Mouse (Mus musculus) heart, embryonic 16.5 days (tissue): ENCODE measurements at regions not wholly inside any gene's neighbourhood (a gene's known extent, or its start where the extent isn't known, plus 50 kb on each side); places are given as distances from the start of the nearest gene placed in this dataset.

Experiments used
- ATAC-seq: fragments of 200-750 bp; cut with Nextera tagmentation; replicated peaks from 2 replicates; pipeline ENCODE4 v1.8.0; 2017; ENCODE audit warnings: moderate number of reproducible peaks; ENCODE audit not compliant: insufficient read depth, low FRiP score; ENCODE audit errors: extremely low read depth
- H3K27ac ChIP-seq: fragments of 300-500 bp; sonication (generic); 2 replicates; pipeline ENCODE4 v1.5.1; 2014; ENCODE audit warnings: mild to moderate bottlenecking, low read length, control low read depth, moderate library complexity
- H3K27me3 ChIP-seq: fragments of 300-500 bp; sonication (generic); 2 replicates; pipeline ENCODE4 v1.6.1; 2014; ENCODE audit warnings: low read length, mixed read lengths; ENCODE audit not compliant: control insufficient read depth, insufficient read depth
- H3K36me3 ChIP-seq: fragments of 300-500 bp; sonication (generic); 2 replicates; pipeline ENCODE4 v1.6.1; 2014; ENCODE audit not compliant: control insufficient read depth, insufficient read depth
- H3K4me1 ChIP-seq: fragments of 300-500 bp; sonication (generic); 2 replicates; pipeline ENCODE4 v1.6.1; 2014; ENCODE audit warnings: low read length, mixed read lengths; ENCODE audit not compliant: control insufficient read depth, insufficient read depth
- H3K4me2 ChIP-seq: fragments of 300-500 bp; sonication (generic); 2 replicates; pipeline ENCODE4 v1.6.1; 2014; ENCODE audit warnings: low read depth, mild to moderate bottlenecking, control low read depth, low read length
- H3K4me3 ChIP-seq: fragments of 300-500 bp; sonication (generic); 2 replicates; pipeline ENCODE4 v1.5.1; 2014; ENCODE audit warnings: mild to moderate bottlenecking, control low read depth, low read length
- H3K9ac ChIP-seq: fragments of 300-500 bp; sonication (generic); 2 replicates; pipeline ENCODE4 v1.6.1; 2014; ENCODE audit warnings: low read length, control low read depth
- H3K9me3 ChIP-seq: fragments of 300-500 bp; sonication (generic); replicated peaks from 2 replicates; pipeline ENCODE4 v1.6.1; 2016; ENCODE audit warnings: low read length; ENCODE audit not compliant: control insufficient read depth
- WGBS: fragments of 180-500 bp; shearing (Covaris S2); extraction: QIAGEN DNeasy Blood & Tissue Kit; methylation state at CpG from one replicate; pipeline ENCODE4 v1.1.7; 2014; 5-methylcytosine and 5-hydroxymethylcytosine counted together

DNA sequence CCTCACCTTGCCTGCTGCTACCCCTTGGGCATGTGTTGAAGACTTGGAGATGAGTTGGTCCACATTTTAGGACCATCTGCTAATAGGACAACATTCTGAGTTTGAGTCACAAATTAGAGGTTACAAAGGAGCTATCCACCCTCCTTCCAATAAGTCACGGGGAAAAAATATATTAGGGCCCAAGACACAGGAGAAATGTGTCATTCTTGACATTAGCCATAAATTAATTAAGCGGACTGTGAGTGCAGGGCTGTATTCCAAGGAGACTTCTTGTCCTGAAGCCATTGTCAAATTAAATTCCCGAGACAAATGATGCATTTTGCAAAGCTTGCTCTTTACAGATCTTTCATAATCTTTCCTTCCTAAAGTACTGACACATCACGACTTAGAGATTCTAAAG, 79.2 kb downstream of the 1700020N01Rik start:
- H3K27ac ChIP-seq: no peak overlapping the region
- H3K4me3 ChIP-seq: no peak overlapping the region
- no peak overlapping the region for H3K4me2 ChIP-seq
- H3K27me3 ChIP-seq: no peaks in the 10 kb centered on the region
- no peak for ATAC-seq
- H3K9me3 ChIP-seq: no peaks in the 10 kb centered on the region; the same call in 1 of the 2 replicates
- no peak overlapping the region for H3K9ac ChIP-seq
- peaks cover 23% of the 10 kb centered on the region for H3K4me1 ChIP-seq
- no peaks in the 10 kb centered on the region for H3K36me3 ChIP-seq
- WGBS: 80% methylated on average over 4 of the region's 4 CpGs

DNA sequence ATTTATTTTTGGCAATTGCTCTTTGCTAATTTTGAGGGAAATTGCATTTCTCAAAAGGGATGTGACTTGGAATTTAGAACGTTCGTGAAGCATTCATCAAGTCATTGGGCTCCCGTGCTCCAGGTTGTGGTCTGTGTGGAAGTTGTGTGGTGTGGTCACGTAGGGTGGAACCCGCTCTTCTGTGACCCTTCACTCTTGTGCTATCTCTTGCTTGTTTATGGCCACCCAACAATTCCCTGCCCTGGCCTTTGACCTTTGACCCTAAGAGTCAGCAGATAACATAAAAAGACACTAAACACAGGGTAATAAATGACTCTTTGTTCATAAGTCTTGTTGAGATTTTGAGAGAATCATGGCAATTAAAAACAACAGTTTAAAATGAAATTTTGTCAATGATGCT, 79.7 kb downstream of the 1700020N01Rik start:
- ATAC-seq: no peak
- Histone ChIP-seq H3K27ac (no peak overlapping the region), H3K9ac (no peak overlapping the region), H3K4me3 (no peak overlapping the region), H3K4me1 (peaks cover 23% of the 10 kb centered on the region), H3K27me3 (no peaks in the 10 kb centered on the region), H3K4me2 (no peak overlapping the region), H3K9me3 (no peaks in the 10 kb centered on the region; the same call in 1 of the 2 replicates), H3K36me3 (no peaks in the 10 kb centered on the region)
- 73% methylated on average over 5 of the region's 5 CpGs for WGBS

DNA sequence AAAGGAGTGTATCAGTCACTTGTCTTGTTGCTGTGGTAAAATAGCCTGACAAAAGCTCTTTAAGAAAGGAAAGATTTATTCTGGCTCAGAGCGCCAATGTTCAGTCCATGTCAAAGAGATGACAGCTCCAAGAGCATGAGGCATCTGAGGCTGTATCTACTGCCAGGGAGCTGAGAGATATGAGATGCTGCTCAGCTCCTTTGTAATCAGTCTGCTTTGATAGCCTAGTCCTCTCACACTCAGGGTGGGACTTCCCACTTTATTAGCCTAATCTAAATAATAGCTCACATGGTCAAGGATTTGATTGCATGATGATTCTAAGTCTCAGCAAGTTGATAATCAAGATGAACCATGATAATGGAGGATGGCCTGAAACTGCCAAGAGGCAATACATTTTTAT, 80.9 kb downstream of the 1700020N01Rik start:
- Histone ChIP-seq H3K4me3 (no peak overlapping the region), H3K9ac (no peak overlapping the region), H3K9me3 (no peaks in the 10 kb centered on the region; the same call in 1 of the 2 replicates), H3K27me3 (no peaks in the 10 kb centered on the region), H3K4me1 (peaks cover 23% of the 10 kb centered on the region), H3K36me3 (no peaks in the 10 kb centered on the region), H3K4me2 (no peak overlapping the region), H3K27ac (no peak overlapping the region)
- WGBS: 46% methylated on average over 1 of the region's 1 CpGs
- ATAC-seq: 0 out of 2 replicates have a peak, but pooled peaks have one; percentile 10

DNA sequence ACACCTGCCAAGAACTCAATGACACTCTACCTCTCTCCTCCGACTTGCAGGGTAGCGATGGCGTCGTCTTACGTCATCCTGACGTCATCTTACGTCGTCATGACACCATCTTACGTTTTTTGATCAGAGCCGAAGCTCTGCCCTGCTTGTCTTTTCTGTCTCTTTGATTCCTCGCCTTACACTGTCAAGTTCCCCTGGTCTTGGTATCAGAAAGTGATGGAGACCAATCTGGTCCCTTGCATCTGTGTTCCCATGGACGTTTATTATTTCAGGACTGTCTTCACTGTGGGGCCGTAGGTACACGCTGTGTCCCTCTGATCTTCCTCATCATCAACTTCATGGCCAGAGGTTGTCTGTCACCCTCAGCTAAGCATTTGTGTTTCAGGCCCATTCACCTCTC, 82.8 kb downstream of the 1700020N01Rik start:
- Histone ChIP-seq H3K4me1 (peaks cover 14% of the 10 kb centered on the region; the same call in 1 of the 2 replicates), H3K27me3 (no peaks in the 10 kb centered on the region), H3K4me3 (no peak overlapping the region), H3K27ac (no peak overlapping the region), H3K4me2 (no peak overlapping the region), H3K36me3 (no peaks in the 10 kb centered on the region), H3K9ac (no peak overlapping the region), H3K9me3 (no peaks in the 10 kb centered on the region; the same call in 1 of the 2 replicates)
- no peak for ATAC-seq
- WGBS: 92% methylated on average over 14 of the region's 14 CpGs

DNA sequence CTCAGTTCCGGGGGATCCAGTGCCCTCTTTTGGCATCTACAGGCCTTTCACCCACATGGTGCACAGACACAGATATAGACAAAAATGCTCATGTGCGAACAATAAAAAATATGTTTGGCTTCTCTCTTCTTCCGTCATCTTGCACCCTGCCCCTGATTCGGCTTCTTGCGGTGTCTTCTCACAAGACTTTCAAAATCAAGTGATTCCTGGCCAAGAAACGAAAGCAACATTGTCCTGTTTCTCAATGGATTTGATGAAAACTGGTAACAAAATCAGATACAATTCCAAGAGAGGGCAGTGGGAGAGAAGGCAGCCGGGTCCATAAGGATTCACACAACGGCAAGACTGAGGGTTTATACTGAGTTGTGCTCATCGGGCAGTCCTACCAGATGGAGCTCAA, 85.0 kb downstream of the 1700020N01Rik start:
- no peaks in the 10 kb centered on the region for H3K36me3 ChIP-seq
- no peak overlapping the region for H3K4me2 ChIP-seq
- no peak for ATAC-seq
- H3K27ac ChIP-seq: no peak overlapping the region
- WGBS: 94% methylated on average over 9 of the region's 9 CpGs
- 0 out of 2 replicates have a peak, but pooled peaks cover 10% of the 10 kb centered on the region for H3K4me1 ChIP-seq
- H3K4me3 ChIP-seq: no peak overlapping the region
- no peaks in the 10 kb centered on the region; the same call in 1 of the 2 replicates for H3K9me3 ChIP-seq
- H3K27me3 ChIP-seq: no peaks in the 10 kb centered on the region
- H3K9ac ChIP-seq: no peak overlapping the region

DNA sequence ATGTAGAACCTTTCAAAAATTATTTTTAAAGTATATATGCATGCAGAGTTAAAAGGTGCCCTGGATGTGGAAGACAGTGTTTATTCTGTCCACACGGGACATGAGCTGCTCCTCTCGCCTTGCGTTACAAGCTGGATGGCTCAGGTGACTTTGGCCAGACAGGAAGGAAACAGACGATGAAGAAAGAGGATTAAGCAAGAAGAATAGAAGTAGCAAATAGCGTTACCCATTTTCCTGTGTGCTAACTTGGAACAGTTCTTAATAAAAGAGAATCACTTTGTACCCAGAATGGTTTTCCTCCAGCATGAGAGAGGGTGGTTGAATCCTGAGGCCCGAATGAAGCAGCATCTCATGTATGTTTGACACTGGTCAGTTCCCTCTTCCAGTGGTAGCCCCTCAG, 85.4 kb downstream of the 1700020N01Rik start:
- H3K36me3 ChIP-seq: no peaks in the 10 kb centered on the region
- H3K27me3 ChIP-seq: no peaks in the 10 kb centered on the region
- no peaks in the 10 kb centered on the region; the same call in 1 of the 2 replicates for H3K9me3 ChIP-seq
- no peak overlapping the region for H3K4me2 ChIP-seq
- WGBS: 83% methylated on average over 6 of the region's 6 CpGs
- 0 out of 2 replicates have a peak, but pooled peaks cover 6% of the 10 kb centered on the region for H3K4me1 ChIP-seq
- no peak for ATAC-seq
- H3K4me3 ChIP-seq: no peak overlapping the region
- no peak overlapping the region for H3K9ac ChIP-seq
- peak overlapping the region; percentile 15 for H3K27ac ChIP-seq

DNA sequence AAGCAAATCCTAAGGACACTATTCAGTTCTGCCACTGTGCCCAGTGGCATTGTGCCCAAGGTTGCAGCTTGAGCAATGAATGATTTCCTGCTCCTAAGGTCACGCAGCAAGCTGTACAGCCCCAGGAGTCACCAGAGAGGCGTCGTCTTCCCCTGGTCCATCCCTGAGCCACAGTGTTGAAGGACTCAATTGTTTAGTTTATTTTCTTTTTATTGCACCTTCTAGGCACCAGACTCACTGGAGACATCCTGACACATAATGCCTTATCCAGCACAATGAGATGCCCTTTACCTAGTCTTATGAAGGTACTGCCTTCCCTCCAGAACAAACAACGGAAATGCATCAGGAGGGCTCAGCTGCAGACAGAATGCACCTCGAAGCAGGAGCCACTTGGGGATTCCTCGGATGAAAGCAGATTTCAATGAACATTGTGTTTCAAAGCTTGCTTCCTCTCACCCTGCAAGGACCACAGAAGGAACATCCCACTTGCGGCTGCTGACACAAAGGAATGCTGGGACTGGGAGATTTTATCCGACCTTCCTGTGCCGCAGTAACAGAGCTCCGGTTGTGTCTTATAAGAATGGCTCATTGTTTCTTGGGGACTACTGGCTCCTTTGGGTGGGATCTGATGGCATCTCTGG, 86.0 kb downstream of the 1700020N01Rik start:
- Histone ChIP-seq H3K27ac (peak overlapping the region; percentile 38), H3K9ac (no peak overlapping the region), H3K4me2 (no peak overlapping the region), H3K9me3 (no peaks in the 10 kb centered on the region; the same call in 1 of the 2 replicates), H3K36me3 (no peaks in the 10 kb centered on the region), H3K4me3 (no peak overlapping the region), H3K27me3 (no peaks in the 10 kb centered on the region), H3K4me1 (0 out of 2 replicates have a peak, but pooled peaks cover 4% of the 10 kb centered on the region)
- peak; percentile 65 for ATAC-seq
- WGBS: 47% methylated on average over 10 of the region's 10 CpGs

DNA sequence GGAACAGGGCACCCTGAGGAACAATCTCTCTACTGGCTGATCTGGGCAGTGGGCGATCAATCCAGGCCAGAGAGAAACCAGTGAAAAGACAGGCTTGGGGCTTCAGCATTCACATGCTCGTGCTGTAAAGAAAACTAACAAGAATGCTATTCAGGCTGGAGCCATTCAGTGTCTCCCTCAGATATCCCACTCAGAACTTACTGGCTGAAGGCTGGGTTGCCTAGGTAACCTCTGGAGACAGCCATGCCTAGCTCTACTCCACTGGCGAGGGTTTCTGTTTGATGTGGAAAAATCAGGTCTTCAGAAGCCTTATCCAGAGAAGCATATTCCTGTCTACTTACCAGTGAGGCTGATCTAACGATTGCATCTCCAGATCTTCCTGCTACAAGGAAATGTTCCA, 87.8 kb downstream of the 1700020N01Rik start:
- H3K27me3 ChIP-seq: no peaks in the 10 kb centered on the region

DNA sequence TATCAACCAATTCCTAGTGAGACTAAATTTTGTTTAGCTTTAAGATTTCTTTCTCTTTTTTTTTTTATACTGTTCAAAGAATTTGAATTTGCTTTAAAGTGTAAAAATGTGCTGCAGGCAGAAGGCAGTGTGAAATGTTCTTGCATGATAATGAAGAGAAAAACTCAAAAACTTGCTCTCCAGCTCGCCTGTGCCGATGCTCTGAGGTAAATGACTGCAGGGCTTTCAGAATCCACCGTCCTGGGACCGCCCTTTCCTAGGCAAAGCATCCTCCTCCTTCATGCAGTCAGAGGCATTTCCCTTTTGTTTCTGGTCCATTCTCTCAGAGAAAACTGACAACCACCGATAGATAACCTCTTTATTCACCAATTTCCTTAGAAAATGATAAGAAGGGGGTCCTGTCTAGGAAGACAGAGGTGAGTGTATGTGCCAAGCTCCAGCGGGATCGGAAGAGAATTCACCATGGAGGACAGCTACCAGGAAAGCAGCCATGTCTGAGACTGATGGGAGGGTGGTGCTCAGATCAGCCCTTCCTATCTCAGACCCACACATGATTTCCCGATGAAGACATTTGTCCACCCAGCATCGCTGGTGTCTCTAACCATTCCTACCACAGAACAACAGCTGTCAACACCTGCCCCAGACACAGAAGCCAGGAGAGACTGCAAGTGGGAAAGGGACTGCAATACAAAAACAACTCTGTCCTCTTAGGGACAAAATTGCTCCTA, 91.5 kb downstream of the 1700020N01Rik start:
- Histone ChIP-seq H3K9me3 (no peaks in the 10 kb centered on the region), H3K27me3 (no peaks in the 10 kb centered on the region), H3K36me3 (no peaks in the 10 kb centered on the region), H3K4me1 (peaks cover 15% of the 10 kb centered on the region), H3K4me3 (no peak overlapping the region), H3K9ac (no peak overlapping the region), H3K4me2 (no peak overlapping the region; the same call in 1 of the 2 replicates), H3K27ac (peak overlapping the region; percentile 15; the same call in 1 of the 2 replicates)
- WGBS: 40% methylated on average over 9 of the region's 9 CpGs
- ATAC-seq: no peak

More for the DNA sequence above, 87.8 kb downstream of the 1700020N01Rik start:
- no peak overlapping the region for H3K27ac ChIP-seq
- no peak overlapping the region for H3K4me3 ChIP-seq
- no peak for ATAC-seq
- H3K4me2 ChIP-seq: no peak overlapping the region
- H3K9me3 ChIP-seq: no peaks in the 10 kb centered on the region; the same call in 1 of the 2 replicates
- no peaks in the 10 kb centered on the region for H3K36me3 ChIP-seq
- no peak overlapping the region for H3K9ac ChIP-seq
- WGBS: 37% methylated on average over 4 of the region's 4 CpGs
- H3K4me1 ChIP-seq: peaks cover 16% of the 10 kb centered on the region
